Mouse (Mus musculus) kidney, adult 10 weeks (tissue): ENCODE data around the gene Fabp3. TPM values are rescaled to one million over a fixed set of nuclear protein-coding genes. Genes with fewer than 3 reads are reported as not detected.

Source experiments
- polyA plus RNA-seq: library from polyadenylated mRNA; stranded (reverse); fragments of 350-450 nt; fragmentation: Illumina TruSeq; extraction: RNeasy Lipid Tissue Mini Kit (QIAGEN cat#74804); gene quantifications from one replicate; pipeline ENCODE4 v1.2.3, GENCODE M21; 2014; ENCODE audit warnings: low read depth, low replicate concordance

The Fabp3 gene
- polyA plus RNA-seq = 31.2 TPM

DNA sequence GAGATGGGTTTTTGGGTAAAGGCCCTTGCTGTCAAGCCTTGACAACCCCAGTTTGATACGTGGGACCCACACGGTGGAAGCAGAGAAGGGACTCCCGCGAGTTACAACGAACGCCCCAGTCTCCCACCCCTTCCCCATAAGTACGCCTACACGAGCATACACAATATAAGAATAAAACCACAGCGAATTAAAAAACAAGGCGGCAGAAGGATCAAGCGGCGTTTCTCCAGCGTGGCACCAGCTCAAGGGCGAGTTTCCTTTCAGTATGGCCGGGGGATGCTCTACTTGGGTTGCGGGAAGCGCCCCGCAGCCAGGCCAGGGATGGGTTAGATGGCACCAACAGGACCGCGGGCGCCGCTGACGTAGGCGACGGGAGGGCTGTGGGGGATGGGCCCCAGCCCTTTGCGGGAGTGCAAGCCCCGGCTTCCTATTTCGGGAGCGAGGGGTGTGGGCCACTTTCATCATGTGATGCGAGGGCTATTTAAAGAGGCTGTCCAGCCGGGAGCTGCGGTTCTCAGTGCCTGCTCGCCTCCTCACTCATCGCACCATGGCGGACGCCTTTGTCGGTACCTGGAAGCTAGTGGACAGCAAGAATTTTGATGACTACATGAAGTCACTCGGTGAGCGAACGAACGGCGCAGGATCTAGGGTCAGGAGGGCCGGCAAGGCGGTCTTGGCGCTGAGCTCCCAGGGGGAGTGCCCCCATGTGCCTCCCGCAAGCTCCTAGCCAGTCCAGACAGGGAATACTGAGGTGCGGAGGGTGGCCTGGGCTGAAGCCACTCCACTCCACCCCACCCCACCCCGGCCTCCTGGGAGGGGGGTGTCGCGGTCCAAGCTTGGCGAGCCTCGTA is at the start of gene Fabp3, which contains the start of gene Gm10570:
Gene Fabp3, plus strand, starts transcription at position 365 of the 851 bp plus-strand sequence.
Gene Gm10570, minus strand, starts transcription at position 444 of the 851 bp plus-strand sequence.

DNA sequence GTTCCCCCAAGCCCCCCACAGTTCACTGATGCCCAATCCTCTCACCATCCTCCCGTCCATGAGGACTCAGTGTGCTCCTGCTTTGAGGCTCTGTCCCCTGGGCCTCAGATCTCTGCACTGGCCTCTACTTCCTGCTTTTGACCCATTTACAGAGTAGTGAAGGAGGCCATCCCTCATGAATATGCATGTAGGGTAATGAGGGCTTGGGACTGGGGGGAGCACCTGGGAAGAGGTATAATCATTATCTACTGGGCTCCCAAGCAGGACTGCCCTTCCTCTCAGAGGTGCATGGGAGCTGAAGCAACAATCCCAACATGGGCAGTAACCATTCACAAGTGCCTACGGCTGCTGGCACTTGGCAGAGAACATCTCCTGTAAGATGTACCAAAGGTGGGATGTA is 29.3 kb upstream of the Fabp3 start, which contains the start of gene Serinc2:
Gene Serinc2, minus strand, starts transcription at position 101 of the 400 bp plus-strand sequence.

DNA sequence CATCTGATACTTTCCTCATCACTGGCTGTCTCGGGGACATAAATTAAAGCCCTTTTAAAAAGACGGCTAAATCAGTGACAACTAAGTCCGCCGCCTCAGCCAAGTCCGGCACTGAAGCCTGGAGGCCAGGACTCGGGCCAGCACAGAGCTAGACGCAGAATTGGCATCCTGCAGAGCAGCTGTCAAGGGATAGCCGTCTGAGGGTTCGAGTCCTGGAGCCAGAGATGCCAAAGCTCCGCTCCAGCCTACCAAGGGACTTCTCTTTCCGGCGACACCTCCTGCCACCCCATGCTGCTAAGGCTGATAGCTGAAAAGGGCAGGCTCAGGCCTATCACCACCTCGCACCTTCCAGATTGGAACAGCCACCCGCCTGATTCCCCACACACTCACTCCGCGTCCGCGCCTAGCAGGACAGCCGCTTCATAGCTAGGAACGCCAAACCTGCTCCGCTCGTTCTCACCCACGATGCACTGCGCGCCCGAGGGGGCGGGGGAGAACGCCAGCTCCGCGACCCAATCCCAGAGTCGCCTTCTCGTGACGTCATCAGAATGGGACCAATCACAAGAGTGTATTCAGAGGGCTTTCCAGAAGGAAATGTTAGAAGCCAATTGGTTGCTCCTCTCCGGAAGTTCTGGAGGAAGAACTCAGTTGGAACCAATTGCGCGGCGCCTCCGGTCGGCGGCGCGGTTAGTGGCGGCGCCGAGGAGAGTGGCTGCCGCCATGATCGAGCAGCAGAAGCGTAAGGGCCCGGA is 51.3 kb downstream of the Fabp3 start, which contains the start of the genes Zcchc17 and Snrnp40:
Gene Zcchc17, minus strand, starts transcription at position 458 of the 752 bp plus-strand sequence.
Gene Snrnp40, plus strand, starts transcription at position 647 of the 752 bp plus-strand sequence.

Other genes starting within 250 kb of the Fabp3 start
- 4.3 TPM for gene Pef1, start 206.0 kb upstream of the Fabp3 start, polyA plus RNA-seq
- gene Hcrtr1, start 169.2 kb upstream of the Fabp3 start, polyA plus RNA-seq = not detected
- 5.8 TPM for gene Tinagl1, start 133.5 kb upstream of the Fabp3 start, polyA plus RNA-seq
- 15.9 TPM for gene Gm853, start 86.2 kb upstream of the Fabp3 start, polyA plus RNA-seq
- gene Serinc2, start 29.4 kb upstream of the Fabp3 start, polyA plus RNA-seq = 0.85 TPM
- gene Gm10570, start 79 bp downstream of the Fabp3 start, polyA plus RNA-seq = not detected
- 32.7 TPM for gene Zcchc17, start 51.3 kb downstream of the Fabp3 start, polyA plus RNA-seq
- 9.0 TPM for gene Snrnp40, start 51.5 kb downstream of the Fabp3 start, polyA plus RNA-seq